Mouse (Mus musculus): Measurements from ENCODE around the gene Cmss1. TPM values are rescaled to one million over a fixed set of nuclear protein-coding genes. Genes with fewer than 3 reads are reported as not detected.

Cmss1 gene
- polyA plus RNA-seq, 1 experiment from 2014 or later: 58.1 TPM

Other genes starting within 250 kb of the Cmss1 start
- 8.3 and 11.1 TPM in 2 replicates for gene Col8a1, start 147.9 kb upstream of the Cmss1 start, polyA plus RNA-seq (2016; fragmentation: Nextera tagmentation; extraction: Ambion mirVana)